Mouse (Mus musculus) central nervous system, embryonic 11.5 days (tissue): Measurements from ENCODE around the gene Csnk1e. TPM values are rescaled to one million over a fixed set of nuclear protein-coding genes. Genes with fewer than 3 reads are reported as not detected.

Experiments
- polyA plus RNA-seq: library from polyadenylated mRNA; depleted of rRNA; stranded (reverse); fragments of >200 nt; gene quantifications from 2 replicates; pipeline ENCODE4 v1.2.3, GENCODE M21; 2012; rRNA removed

Csnk1e gene
- polyA plus RNA-seq, result 274 and 275 TPM in 2 replicates

DNA sequence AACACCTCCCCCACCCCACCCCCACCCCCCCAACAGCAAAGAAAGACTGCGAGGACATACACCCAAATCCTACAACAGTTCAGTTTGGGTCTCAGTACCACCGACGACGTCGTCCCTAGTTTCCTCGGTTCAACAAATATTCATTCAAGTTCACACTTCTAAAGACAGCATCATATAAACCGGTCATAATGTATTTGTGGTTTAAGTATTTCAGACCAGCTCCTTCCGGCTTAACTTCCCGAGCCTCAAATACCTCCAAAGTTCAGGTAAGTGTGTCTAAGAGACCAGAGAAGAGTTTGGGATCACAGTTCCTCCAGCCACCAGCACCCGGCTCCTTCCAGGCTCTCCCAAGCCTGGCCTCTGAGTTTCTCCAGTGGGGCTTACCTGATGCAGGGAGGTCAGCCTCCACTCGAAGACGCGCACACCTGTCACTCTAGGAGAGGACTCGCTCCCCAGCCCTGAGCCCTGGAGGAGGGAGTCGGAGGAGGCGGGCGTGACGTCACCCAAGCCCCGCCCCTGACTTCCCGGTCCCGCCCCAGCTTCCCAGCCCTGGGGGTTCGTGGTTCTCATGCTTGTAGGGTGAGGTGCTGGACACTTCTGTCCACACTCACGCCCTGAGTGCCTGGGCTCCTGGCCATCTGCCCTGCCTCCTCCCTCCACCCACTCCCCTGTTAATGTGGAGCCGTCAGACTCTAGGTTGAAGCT is at the start of gene Csnk1e:
Csnk1e (minus strand) TSS at position 461 of the 705 bp plus-strand sequence.

GRCm38 (mm10) chr15:79504707-79505452 is 49.5 kb upstream of the Csnk1e start, which contains the start of gene Kcnj4:
Gene Kcnj4 (minus strand): TSS chr15:79505241.

GRCm38 (mm10) chr15:79402836-79403762 is 52.3 kb downstream of the Csnk1e start, which contains the start of gene Tmem184b:
Gene Tmem184b (minus strand): TSS chr15:79403569.

Other genes starting within 250 kb of the Csnk1e start
- gene Pick1, start 226.4 kb downstream of the Csnk1e start, polyA plus RNA-seq, result 73.7 and 74.5 TPM in 2 replicates
- 0.86 and 1.3 TPM in 2 replicates for gene Gm49486, start 226.2 kb downstream of the Csnk1e start, polyA plus RNA-seq
- 0.02 and 0.04 TPM in 2 replicates for gene Slc16a8, start 200.8 kb downstream of the Csnk1e start, polyA plus RNA-seq
- 1.3 and 2.3 TPM in 2 replicates for gene Baiap2l2, start 170.0 kb downstream of the Csnk1e start, polyA plus RNA-seq
- 40.8 and 58.6 TPM in 2 replicates for gene Pla2g6, start 127.2 kb downstream of the Csnk1e start, polyA plus RNA-seq
- 2.8 and 3.6 TPM in 2 replicates for gene Maff, start 108.9 kb downstream of the Csnk1e start, polyA plus RNA-seq
- gene Tmem184b, start 52.0 kb downstream of the Csnk1e start, polyA plus RNA-seq, result 22.4 and 53.3 TPM in 2 replicates
- gene Kcnj4, start 49.7 kb upstream of the Csnk1e start, polyA plus RNA-seq, result 0.14 and 0.22 TPM in 2 replicates
- gene Kdelr3, start 60.8 kb upstream of the Csnk1e start, polyA plus RNA-seq, result 7.8 and 16.7 TPM in 2 replicates
- 569 and 772 TPM in 2 replicates for gene Ddx17, start 91.2 kb upstream of the Csnk1e start, polyA plus RNA-seq
- 4.3 and 7.7 TPM in 2 replicates for gene Dmc1, start 149.5 kb upstream of the Csnk1e start, polyA plus RNA-seq
- gene Fam227a, start 203.4 kb upstream of the Csnk1e start, polyA plus RNA-seq, result 16.5 and 17.2 TPM in 2 replicates
- gene Cby1, start 203.6 kb upstream of the Csnk1e start, polyA plus RNA-seq, result 27.0 and 38.6 TPM in 2 replicates
- gene Tomm22, start 215.3 kb upstream of the Csnk1e start, polyA plus RNA-seq, result 104 and 127 TPM in 2 replicates
- gene Josd1, start 232.4 kb upstream of the Csnk1e start, polyA plus RNA-seq, result 22.7 and 28.8 TPM in 2 replicates
- gene Gtpbp1, start 235.3 kb upstream of the Csnk1e start, polyA plus RNA-seq, result 35.4 and 43.7 TPM in 2 replicates